Mouse (Mus musculus) liver, embryonic 14.5 days (tissue): Measurements from ENCODE around the gene Kcnk10.

ENCODE experiments used
- CTCF ChIP-seq: IDR thresholded peaks from 2 replicates; pipeline ENCODE4 v1.5.1; 2016; ENCODE audit warnings: antibody characterized with exemption, low read depth, control low read depth
- EP300 ChIP-seq: IDR thresholded peaks from 2 replicates; pipeline ENCODE4 v1.6.1; 2016; ENCODE audit warnings: antibody characterized with exemption, low read depth

DNA sequence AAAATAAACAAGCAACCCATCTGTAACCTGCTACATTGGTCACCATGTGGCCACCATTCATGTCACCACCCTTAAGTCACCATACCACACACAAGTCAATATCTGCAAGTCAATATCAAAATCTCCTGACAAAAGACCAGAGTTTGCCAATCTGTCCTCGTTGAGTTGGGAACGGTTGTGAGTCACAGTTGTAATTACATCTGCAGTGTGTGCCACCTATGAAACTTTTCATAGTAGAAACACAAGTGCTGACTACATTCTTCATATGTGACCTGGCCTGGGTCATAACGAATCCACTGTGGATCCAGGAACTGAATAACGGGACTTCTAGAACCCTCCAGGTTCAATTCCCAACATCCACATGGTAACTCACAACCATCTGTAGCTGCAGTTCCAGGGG lies 14.8 kb downstream of the Kcnk10 start:
- no peak for TF ChIP-seq CTCF
- no peak for TF ChIP-seq EP300
